Mouse (Mus musculus) kidney, postnatal 10 days (tissue): ENCODE results near the gene Cabp7.
A peak's percentile ranks its signal among the peaks of the same experiment; 100 is the strongest.

Source experiments
- DNase-seq: peaks from one replicate; pipeline ENCODE4 v3.0.0; 2021; ENCODE audit warnings: mixed read lengths

Gene Cabp7

DNA sequence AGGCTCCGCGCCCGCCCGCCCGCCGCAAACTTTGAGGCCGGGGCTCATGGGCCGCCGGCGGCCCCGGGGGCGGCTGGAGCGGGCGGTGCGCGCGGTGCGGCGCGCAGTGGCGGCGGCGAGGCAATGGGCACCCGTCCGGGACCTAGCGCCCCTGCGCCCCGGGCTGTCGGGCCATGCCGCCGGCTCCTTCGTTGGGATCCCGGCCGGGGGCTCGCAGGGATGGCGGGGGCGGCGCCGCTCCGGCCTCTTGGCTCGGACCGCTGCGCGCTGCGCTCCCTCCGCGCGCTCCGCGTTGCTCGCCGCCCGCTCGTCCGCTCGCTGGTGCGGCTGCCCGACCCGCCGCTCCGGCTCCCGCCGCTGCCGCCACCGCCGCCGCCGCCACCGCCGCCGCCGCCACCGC lies at the start of gene Cabp7:
TSS of gene Cabp7 (minus strand) at position 46 of the 400 bp plus-strand sequence.
- no peak for DNase-seq

DNA sequence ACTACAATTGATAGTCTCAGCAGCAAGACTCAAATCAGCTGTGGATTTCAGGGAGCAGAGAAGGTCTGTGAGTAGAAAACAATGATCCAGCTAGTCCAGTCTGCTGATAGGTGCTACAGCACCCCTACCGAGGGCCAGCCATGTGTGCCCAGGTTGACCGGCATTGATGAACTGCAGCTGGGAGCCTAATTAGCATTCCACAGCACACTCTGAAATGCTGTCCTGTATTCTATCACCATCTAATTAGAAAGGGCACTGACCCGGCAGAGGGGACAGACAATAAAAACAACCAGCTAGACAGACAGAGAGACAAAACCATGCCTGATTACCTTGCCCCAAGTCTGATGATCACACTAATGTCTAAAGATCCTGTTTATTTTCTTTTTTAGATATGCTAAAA lies 46.4 kb upstream of the Cabp7 start:
- DNase-seq: no peak

DNA sequence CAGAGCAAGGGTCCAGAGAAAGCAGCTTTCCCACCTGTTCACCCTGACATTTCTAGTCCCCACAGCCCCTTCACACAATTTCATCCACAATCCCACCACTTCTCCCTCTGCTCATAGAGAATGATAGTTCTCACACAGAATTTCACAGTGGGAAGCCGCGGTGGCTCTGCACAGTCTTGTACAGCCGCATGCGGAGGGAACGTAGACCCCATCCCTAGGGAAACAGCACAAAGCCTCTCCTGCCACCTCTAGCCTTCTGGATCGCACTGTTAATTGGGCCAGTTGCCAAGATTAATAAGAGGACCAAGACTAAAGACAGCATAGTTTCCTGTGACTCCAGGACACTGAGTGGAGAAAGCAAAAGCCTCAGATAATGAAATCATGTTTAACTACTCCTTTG lies 45.0 kb upstream of the Cabp7 start:
- DNase-seq: no peak

DNA sequence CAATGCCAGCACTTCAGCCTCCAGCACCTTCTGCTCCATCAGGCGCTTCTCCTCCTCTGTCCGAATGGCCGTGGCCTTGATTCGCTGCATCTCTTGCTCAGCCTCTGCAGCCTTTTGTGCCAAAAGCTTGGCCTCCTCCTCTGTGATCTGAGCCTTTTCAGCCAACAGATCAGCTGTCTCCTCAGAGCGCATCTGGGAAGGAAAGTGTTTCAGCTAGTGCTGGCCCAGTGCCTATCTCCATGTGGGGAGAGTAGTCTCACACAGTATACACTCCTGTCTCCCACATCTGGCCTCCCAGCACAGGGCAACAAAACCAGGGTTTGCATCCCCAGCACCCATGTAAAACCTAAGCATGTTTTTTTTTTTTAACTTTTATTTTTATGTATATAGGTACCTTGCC lies 43.1 kb upstream of the Cabp7 start:
- no peak for DNase-seq

DNA sequence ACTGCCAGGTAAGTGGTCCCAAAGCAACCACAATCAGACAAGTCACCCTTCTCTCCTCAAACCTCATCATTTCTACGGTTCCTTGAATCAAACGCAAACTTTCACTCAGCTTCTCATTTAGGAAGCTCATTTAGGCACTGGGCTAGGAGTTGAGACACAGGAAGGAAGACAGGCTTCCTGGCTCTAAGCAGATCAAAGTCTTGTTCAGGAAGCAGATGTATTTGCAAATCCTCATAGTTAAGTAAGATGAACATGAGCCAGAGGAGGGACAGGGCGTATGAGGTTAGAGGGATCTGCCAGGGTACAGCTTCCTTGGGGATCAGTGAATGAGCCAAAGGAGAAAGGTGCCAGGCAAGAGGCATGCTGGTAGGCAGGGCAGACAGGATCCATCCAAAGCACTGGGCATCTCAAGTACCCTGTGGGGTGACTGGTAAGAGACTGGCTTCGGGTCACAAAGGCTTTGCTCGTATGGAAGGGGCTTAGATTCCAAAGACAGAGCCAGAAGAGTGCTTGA lies 38.1 kb upstream of the Cabp7 start:
- no peak for DNase-seq

DNA sequence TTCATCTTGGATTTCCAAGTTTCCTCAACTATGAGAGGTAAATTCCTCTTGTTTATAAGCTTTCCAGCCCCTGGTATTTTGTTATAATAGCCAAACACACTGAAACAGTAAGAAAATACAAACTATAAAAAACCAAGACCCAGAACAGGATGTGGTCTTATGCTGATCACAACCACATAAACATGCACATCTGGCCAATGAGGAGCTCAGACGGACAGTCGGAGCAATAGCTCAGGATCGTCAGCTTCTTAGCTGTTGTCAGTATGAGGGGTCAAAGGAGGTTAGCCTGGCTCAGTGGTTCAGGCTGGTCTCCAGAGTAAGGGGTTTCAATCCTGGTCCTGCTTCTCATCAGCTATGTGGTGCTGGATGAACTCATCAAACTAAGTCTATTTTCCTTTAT lies 36.5 kb upstream of the Cabp7 start:
- DNase-seq: no peak

DNA sequence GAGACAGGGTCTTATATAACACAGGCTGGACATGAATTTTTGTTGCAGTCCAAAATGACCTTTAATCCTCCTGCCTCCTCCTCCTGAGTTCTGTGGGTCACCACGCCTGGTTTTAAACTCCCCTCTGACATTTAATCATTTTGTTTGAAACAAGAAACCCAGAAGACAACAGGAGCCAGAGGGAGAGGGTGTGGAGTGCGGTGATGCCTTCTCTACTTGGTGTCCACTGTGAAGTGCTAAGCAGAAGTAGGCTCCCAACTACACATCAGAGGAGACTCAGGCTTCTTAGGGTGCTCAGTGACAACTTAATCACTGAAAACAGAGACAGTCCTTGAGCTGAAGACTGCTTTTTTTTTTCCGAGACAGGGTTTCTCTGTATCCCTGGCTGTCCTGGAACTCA lies 34.3 kb upstream of the Cabp7 start:
- no peak for DNase-seq

DNA sequence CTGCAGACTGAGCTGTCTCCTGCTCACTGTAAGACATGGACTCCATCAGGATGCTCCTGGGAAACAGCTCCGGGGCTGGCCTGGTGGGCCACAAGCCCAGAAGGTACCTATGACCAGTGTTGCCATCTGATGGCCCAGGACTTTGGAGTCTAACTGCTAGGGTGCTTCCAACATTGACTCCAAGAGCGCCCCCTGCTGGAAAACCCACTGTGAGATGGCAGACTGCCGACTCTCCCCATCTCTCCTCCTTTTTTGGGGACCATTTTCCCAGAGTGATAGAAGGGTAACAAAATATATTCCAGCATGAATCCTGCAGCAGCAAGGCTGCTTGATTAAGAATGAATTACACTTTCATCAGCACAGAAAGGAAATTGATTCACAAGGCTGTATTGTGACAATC lies 26.3 kb upstream of the Cabp7 start:
- peak; percentile 80 for DNase-seq

DNA sequence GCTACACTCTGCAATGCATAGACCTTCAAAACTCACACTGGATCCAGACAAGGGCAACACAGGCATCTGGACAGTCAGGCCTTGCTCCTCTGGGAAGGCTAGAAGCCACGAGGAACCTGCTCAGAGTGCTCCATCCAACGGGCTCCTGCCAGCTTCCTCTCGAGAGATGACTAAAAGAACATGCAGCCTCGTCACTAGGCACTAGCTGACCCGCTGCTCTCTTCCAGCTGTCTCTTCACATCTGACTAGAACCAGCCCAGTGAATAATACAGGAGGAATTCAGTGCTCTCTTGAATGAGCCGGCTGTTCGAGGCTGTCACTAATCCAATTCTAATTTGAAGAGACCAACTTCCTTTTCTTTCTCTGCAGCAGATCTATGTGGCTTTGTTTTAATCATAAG lies 25.2 kb upstream of the Cabp7 start:
- no peak for DNase-seq

DNA sequence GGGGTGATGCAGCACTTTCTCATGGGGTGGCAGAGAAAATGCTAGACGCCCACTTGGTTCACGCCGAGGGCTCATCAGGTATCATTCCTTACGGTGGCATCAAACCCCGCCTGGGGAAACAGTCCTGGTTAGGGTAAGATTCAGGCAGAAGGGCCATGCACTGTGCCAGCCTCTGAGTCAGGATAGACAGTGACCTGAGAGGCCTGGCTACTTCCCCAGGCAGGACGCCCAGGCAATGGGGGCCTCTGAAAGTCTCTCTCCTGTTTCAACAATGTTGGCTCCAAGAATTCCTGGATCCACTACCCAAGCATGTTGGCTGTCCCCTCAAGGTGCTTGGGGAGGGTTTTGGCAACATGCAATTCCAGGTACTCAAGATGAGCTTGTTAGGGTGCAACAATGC lies 23.3 kb upstream of the Cabp7 start:
- no peak for DNase-seq

DNA sequence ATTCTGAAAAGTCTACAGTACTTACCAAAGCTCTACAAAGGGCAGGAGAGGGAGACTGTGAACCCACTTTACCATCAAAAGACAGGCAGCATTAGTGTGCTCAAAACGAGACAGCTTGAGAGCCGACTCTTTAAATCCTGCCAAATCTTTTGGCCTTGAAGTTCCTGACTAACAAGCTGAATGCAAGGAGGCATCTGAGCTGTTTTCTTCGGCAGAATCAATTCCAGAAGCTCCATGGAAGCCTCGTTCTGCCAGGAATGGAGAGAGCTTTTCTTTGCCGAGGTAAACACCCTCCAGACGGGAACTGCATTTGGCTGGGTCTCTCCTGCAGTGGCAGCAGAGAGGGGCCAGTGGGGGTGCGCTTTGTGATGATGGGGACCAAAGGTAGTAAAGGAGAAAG lies 22.7 kb upstream of the Cabp7 start:
- DNase-seq: no peak

DNA sequence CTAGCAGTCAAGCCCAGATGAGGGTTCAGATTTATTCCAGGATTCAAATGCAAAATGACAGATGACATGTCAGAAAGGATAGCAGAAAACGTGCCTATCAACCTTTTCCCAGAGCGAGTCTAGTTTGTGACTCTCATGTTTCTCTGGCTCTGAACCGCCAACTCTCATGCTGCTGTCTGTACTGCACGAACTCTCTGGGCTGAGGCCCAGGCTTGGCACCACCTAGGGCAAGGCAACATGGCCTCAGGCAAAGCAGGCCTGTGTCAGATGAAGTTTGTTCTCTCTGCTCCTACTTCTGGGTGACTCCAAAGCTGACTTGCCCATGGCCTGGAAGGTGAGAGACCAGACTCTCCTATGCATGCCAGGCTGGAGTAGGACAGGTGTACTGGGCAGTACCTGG lies 21.8 kb upstream of the Cabp7 start:
- DNase-seq: no peak

DNA sequence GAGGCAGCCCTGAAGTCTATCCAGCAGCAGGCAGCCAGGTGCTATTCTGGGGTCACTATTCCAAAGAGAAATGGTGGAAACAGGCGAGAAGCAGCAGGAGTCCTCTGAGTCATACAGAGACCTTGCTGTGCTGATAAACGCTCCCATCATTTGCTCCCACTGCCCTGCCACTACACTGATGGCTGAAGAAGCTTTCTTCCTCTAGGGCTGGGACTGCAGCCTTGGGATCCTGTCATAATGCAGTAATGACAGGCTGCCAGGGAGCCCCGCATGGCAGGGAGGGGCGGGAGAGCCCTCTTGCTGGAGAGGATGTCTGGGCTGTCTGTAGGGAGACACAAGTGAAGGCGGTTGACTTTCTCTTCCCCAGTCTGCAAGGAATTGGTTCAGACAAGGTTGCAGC lies 17.9 kb upstream of the Cabp7 start:
- DNase-seq: no peak

DNA sequence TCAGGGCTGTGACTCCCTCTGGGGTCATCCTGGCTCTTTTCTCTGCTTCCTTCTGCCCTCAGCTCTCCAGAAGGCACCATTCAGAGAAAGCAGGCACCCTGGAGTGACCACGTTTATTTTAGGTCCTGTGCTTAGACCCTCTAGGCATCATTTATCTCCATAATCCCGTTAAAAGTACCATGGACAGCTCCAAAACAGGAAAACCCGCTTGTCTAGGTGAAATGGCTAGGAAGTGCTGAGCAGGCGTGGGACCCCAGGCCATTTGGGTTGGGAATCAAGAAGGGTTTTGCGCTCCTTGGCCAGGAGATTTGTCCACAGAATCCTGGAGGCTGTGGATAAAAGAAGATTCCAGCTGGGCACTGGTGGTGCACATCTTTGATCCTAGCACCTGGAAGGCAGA lies 17.1 kb upstream of the Cabp7 start:
- no peak for DNase-seq

DNA sequence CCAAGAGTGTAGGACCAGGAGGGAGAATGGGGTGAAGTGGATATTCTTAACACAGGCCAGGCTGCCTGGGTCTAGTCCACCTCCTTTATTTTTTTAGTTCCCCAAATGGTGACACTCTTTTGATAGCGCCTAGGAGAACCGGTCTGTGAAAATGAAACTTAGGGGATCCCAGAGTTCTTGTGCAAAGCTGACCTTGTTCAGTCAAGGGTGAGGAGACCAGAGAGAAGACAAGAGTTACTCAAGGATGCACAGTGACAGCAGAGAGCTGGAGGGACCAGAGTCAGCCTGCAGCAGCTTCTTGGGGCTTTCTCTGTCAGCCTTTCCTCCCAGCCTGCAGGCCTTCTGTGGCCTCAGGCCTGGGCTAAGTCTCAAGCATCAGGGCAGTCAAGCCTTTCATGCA lies 15.9 kb upstream of the Cabp7 start:
- no peak for DNase-seq

DNA sequence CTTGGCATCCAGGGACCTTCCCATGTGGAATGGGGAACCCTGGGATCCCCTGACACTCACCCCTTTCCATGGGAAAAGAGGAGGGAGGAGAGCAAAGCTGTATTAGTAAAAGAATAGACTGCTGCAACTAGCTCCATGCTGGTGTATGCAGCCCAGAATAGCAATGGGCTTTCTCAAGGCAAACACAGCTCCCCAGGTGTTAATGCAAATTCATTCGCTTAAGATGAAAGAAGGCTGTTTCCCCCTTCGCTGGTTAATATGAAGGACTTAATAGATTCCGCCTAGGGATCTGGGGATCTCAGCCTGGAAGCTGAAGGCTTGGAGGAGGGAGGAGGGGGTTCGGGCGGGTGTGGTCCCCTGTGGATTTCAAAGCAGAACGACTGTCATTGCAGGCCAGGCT lies 15.4 kb upstream of the Cabp7 start:
- no peak for DNase-seq

DNA sequence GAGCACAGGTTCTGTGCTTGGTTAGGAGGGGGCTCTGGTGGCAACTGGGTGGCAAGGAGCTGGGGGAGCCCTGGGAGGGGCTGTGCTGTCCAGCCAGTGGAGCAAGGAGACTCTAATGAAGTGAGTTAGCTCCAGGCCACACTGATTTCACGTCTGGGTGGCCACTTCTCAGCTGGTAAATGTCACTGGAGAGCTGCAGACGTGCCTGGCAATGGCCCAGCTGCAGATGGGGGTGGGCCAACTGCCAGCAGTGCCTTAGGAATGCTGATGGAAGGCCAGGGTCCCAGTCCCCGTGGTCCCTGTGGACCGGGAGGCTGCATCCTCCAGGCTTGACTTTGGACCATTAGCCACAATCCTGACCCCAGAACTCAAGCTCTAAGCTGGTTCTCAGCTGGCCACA lies 13.9 kb upstream of the Cabp7 start:
- DNase-seq: peak; percentile 90

DNA sequence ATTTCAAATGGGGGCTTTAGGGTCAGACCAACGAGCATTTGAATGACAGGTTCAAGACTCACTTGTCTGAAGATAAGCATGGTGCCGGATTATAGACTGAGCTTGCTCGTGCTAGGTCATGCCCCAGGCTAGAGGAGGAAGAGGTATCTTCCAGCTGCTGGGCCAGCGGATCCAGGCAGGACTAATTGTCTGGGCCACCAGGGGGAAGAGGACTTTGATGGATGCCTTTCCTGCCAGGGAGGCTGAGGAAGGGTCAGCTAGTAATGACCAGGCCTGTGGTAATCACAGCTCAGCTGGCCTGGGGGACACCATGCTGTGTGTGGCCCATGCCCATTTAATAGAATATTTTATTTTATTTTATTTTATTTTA lies 11.2 kb upstream of the Cabp7 start:
- no peak for DNase-seq

DNA sequence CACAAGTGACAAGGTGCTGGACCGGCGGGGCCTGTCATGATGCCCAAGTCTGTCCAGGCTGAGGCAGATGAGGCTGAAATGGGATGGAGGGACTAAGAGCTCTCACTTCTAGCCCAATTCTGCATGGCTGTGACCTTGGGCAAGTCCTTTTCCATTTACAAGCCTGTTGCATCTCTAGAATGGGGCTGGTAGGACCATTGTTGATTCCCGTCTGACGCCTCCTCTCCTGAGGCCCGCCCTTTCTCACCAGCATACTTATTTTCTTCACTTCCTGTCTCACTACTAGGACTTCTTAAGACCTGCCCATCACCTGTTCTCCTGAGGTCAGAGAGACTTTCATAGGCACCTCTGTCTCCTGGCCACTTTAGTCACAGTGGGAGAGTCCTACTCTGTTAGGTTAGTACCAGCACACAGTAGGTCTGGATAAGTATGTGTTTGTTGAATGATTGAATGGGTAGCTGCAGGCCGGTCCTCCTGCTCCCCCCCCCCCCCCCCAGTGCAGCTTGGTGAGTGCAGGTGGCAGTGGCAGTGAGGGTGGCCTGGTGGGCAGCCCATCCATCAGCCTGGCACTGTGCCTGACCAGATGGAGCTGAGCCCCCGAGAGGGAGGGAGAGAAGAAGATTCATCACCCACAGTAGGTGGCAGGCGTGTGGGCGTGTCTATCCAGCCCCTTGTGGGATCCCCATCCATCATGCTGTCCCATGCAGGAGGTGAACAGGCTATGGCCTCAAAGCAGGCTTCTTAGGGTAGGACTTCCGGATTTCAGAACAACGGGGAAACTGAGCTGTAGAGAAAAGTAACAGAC lies 10.6 kb upstream of the Cabp7 start:
- DNase-seq: no peak

DNA sequence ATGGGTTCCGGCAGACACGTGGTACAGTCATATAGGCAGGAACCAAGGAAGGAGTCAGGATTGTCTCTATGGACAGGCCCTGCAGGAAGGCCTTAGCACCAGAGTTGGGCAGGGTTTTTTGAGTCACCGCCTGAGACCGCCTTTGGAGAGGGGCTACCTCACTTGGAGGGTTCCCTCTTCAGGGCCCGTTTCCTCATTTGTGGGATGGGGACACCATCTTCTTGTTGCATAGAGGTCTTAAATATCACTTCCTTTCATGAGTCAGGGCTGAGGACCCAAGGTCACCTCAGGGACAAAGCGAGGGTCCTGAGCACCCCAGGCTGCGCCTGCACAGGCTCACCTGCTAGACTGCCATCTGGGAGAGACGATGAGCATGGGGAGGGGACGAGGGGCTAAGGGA lies 9.9 kb upstream of the Cabp7 start:
- DNase-seq: no peak

DNA sequence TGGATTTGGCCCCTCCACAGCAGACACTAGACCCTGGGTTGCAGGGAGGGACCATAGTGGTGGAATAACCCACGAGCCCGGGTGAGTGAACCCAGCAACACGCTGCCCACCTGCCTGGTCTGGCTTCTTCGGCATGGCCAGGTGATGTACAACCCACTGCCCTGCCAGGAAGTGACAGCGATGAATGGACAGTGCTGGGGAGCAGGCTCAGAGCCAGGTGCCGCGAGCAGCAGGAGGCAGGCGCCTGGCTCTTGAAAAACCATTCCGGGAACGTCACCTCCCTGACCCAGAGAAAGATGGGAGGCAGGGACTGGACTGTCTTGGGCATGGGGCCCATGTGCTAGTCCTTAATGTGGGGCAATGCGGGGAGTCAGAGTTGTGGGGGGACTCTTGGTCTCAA lies 8.3 kb upstream of the Cabp7 start:
- DNase-seq: no peak

DNA sequence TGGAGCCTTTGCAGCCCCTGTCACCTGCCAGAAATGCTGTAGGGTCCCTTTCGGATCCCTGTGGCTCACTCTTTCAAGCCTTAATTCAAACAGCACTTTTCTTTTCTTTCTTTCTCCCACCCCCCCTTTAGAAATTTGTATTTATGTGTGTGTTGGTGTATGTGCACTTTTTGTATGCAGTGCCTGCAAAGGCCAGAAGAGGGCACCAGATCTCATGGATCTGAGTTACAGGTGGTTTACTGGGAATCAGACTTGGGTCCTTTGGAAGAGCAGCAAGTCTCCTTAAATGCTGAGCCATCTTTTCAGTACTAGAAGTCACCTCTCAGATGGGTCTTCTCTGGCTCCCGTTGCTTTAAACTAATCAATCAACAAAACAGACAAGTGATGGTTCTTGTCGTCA lies 7.5 kb upstream of the Cabp7 start:
- DNase-seq: no peak

DNA sequence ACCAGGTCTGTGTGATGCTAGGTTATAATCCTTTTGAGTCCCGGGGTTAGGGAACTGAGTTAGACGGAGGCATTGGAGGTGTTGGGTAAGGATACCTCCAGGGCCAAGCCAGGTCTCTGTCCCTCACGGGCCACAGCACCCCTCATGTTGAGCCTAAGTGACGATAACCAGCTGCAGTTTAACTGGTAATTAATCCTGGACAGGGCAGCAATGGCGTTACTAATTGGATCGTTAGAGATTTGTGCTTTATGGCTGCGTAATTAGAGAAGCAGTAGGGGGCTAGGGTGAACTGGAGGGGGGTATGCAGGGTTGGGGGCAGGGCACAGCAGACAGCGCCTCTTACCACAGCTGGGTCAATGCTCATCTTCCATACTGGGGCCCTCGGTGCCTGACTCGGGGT lies 6.3 kb upstream of the Cabp7 start:
- DNase-seq: no peak

DNA sequence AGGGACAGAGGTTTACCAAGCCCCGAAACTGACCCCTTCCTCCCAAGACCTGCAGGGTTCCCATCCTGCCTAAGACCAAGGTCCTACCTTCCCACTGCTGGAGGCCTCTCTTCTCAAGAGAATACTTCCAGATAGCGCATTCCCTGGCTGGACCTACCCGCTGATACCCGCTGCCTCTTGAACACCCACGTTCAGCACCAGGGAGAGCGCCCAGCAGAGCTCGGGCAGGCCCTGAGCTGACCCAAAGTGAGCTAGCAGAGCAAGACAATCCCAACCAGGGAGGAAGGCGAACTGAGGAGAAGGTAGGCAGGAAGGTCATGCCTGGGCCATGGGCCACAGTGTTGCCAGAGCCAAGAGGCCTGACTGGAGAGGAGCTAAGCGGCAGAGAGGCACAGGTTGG lies 3.7 kb upstream of the Cabp7 start:
- peak; percentile 91 for DNase-seq

DNA sequence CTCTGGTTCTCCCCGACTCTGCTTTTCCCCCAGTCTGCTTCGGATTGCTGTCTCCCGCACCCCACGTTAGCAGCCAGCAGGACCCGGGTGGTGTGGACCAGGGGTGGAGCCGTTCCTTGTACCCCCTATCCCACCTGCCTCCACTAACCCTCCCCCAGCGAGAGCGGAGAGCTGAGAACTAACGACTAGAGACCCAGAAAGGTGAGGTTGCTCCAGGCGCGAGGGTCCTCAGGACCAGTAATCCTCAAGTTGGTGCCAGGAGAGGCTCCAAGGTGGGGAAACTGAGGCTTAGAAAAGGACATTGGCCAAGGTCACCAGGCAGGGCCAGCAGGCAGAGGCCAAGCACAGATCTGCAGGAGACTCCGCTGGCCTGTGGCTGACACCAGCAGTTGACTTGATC lies 707 bp upstream of the Cabp7 start:
- DNase-seq: no peak
